ENCODE assay signal across 20 mouse cellular contexts in the genomic region with DNA sequence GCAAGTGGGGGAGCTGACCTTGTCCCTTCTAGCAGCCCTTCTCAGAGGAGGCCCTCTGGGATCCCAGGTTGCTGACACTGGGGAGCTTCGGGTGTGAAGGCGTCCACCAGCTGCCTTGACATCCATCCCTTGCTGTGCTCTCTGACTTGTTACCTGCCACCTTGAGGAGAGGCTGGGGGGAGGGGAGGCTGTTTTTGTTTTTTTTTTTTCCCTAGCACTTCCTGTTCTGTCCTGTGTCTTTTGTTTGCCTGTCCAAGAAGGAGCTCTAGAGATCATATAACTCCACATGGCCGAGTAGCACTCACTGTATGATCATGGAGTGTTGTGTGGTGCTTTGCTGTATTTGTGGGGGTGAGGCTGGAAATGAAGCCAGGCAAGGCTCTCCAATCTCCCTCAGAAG.
"Had no signal": no experiment of that assay in that cellular context is flagged by ENCODE, and none has a peak within 500 bp of the region (broad histone marks: within the 10 kb centered on the region; RNA-seq: fewer than 3 reads in every experiment).

No protein-coding gene starts in this region.

- H3K9ac ChIP-seq: liver, postnatal 0 days; lung, embryonic 15.5 days; midbrain, embryonic 12.5 days; neural tube, embryonic 13.5 days; neural tube, embryonic 15.5 days had no signal

- H3K27ac ChIP-seq: lung, embryonic 15.5 days; macrophage; midbrain, embryonic 10.5 days; midbrain, embryonic 12.5 days; neural tube, embryonic 13.5 days; neural tube, embryonic 15.5 days had no signal

- H3K4me2 ChIP-seq: lung, embryonic 15.5 days; midbrain, embryonic 12.5 days; neural tube, embryonic 13.5 days; neural tube, embryonic 15.5 days had no signal

- H3K27me3 ChIP-seq: lung, embryonic 15.5 days; midbrain, embryonic 12.5 days; neural tube, embryonic 13.5 days; neural tube, embryonic 15.5 days had no signal

- H3K4me1 ChIP-seq: lung, embryonic 15.5 days; neural tube, embryonic 13.5 days had no signal

- H3K4me3 ChIP-seq: lung, embryonic 15.5 days; midbrain, embryonic 10.5 days; midbrain, embryonic 12.5 days; myocyte; neural tube, embryonic 13.5 days; neural tube, embryonic 15.5 days had no signal

- H3K9me3 ChIP-seq: lung, embryonic 15.5 days; midbrain, embryonic 10.5 days; midbrain, embryonic 12.5 days; neural tube, embryonic 13.5 days; neural tube, embryonic 15.5 days had no signal

- ATAC-seq: liver, postnatal 0 days; midbrain, embryonic 16.5 days had no signal

- DNase-seq: liver, postnatal 0 days; lung, adult 2 months; lung, postnatal 10 days; midbrain, embryonic 14.5 days; retina, postnatal 1 day; right cerebral cortex, adult 18-20 months; right cerebral cortex, postnatal 25 days; right cerebral cortex, postnatal 4 days; spleen, adult 18-20 months; thymus, adult 18-20 months; thymus, postnatal 14 days; thymus, postnatal 36 days had no signal

- H3K36me3 ChIP-seq: lung, embryonic 15.5 days; midbrain, embryonic 10.5 days; midbrain, embryonic 12.5 days; neural tube, embryonic 13.5 days; neural tube, embryonic 15.5 days had no signal
